Mouse (Mus musculus) forebrain, embryonic 11.5 days (tissue): ENCODE data around the gene Bach2. TPM values are rescaled to one million over a fixed set of nuclear protein-coding genes. Genes with fewer than 3 reads are reported as not detected.

Source experiments
- ATAC-seq: fragments of 200-750 bp; cut with Nextera tagmentation; replicated peaks from 2 replicates; pipeline ENCODE4 v1.8.0; 2017; ENCODE audit warnings: moderate TSS enrichment; ENCODE audit not compliant: low FRiP score
- DNase-seq: peaks from one replicate; pipeline ENCODE4 v3.0.0-alpha.2; 2017; ENCODE audit warnings: low spot score
- H3K27ac ChIP-seq: fragments of 300-500 bp; sonication (generic); 2 replicates; pipeline ENCODE4 v1.5.1; 2014; ENCODE audit warnings: low read depth, low read length
- H3K27me3 ChIP-seq: fragments of 300-500 bp; sonication (generic); 2 replicates; pipeline ENCODE4 v1.6.1; 2014; ENCODE audit warnings: mild to moderate bottlenecking, low read length, mixed read lengths; ENCODE audit not compliant: control insufficient read depth, insufficient read depth
- H3K36me3 ChIP-seq: fragments of 300-500 bp; sonication (generic); 2 replicates; pipeline ENCODE4 v1.6.1; 2014; ENCODE audit warnings: mild to moderate bottlenecking, low read length, moderate library complexity, mixed read lengths; ENCODE audit not compliant: control insufficient read depth, insufficient read depth
- H3K4me1 ChIP-seq: fragments of 300-500 bp; sonication (generic); replicated peaks from 2 replicates; pipeline ENCODE4 v1.6.1; 2014; ENCODE audit warnings: low read length, mixed read lengths; ENCODE audit not compliant: control insufficient read depth, insufficient read depth
- H3K4me2 ChIP-seq: fragments of 300-500 bp; sonication (generic); 2 replicates; pipeline ENCODE4 v1.6.1; 2014; ENCODE audit warnings: low read depth, mild to moderate bottlenecking, low read length, moderate library complexity, mixed read lengths; ENCODE audit not compliant: severe bottlenecking
- H3K4me3 ChIP-seq: fragments of 300-500 bp; sonication (generic); 2 replicates; pipeline ENCODE4 v1.5.1; 2014; ENCODE audit warnings: low read depth, low read length
- H3K9ac ChIP-seq: fragments of 300-500 bp; sonication (generic); 2 replicates; pipeline ENCODE4 v1.6.1; 2014; ENCODE audit warnings: low read length
- H3K9me3 ChIP-seq: fragments of 300-500 bp; sonication (generic); 2 replicates; pipeline ENCODE4 v1.6.1; 2016; ENCODE audit warnings: low read length, mixed read lengths; ENCODE audit not compliant: control insufficient read depth
- WGBS: fragments of 180-500 bp; shearing (Covaris S2); extraction: QIAGEN DNeasy Blood & Tissue Kit; methylation state at CpG from one replicate; pipeline ENCODE4 v1.1.7; 2014; 5-methylcytosine and 5-hydroxymethylcytosine counted together
- polyA plus RNA-seq: library from polyadenylated mRNA; unstranded; fragments of >200 nt; fragmentation: Nextera tagmentation; extraction: Ambion mirVana; gene quantifications from 2 replicates; pipeline ENCODE4 v1.2.1, GENCODE M21; 2014

The Bach2 gene
- 16.2 and 17.3 TPM in 2 replicates for polyA plus RNA-seq

- Histone ChIP-seq H3K4me3 (peak within 1 kb of the TSS; percentile 89), H3K4me1 (peaks cover 20% of the 10 kb centered on the region), H3K27me3 (peaks cover 3% of the 10 kb centered on the region; the same call in 1 of the 2 replicates), H3K4me2 (peak within 1 kb of the TSS; percentile 97), H3K27ac (peak within 1 kb of the TSS; percentile 90), H3K9ac (peak within 1 kb of the TSS; percentile 89), H3K9me3 (no peaks in the 10 kb centered on the region), H3K36me3 (no peaks in the 10 kb centered on the region)
- ATAC-seq, result peak; percentile 88
- DNase-seq, result peak; percentile 95
- WGBS, result under 1% methylated on average over 56 of the region's 69 CpGs
Measured at GRCm38 (mm10) chr4:32238366-32238854, at the start of gene Bach2. Bach2 (plus strand) TSS chr4:32238804.

DNA sequence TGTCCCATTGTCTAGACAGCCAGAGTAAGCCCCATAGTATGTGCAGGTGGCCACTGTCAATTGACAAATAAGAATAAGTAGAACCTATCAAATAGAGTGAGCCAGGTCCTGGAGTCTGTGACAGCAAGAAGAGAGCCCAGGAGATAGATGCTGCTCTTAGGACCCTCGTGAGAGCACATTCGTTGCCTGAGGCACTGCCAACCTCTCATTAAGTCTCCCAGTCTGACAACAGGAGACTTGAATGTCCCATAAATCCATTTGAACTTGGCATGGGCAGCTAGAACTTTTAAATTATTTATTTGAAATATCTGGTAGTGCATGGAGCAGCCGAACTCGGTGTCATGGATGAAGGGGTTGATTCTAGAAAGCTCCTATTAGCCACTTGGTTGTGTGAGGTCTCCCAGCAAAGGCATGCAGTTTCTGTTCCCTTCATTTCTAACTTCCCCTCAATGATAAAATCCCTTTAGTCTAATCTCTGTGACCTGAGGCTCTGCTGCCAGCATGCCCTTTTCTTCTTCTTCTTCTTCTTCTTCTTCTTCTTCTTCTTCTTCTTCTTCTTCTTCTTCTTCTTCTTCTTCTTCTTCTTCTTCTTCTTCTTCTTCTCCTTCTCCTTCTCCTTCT, 49.1 kb upstream of the Bach2 start:
- no peak for ATAC-seq
- Histone ChIP-seq H3K27ac (no peak overlapping the region), H3K9ac (no peak overlapping the region), H3K9me3 (no peaks in the 10 kb centered on the region), H3K27me3 (no peaks in the 10 kb centered on the region), H3K4me2 (no peak overlapping the region), H3K4me1 (peaks cover 3% of the 10 kb centered on the region; the same call in 1 of the 2 replicates), H3K36me3 (no peaks in the 10 kb centered on the region), H3K4me3 (no peak overlapping the region)
- 74% methylated on average over 4 of the region's 4 CpGs for WGBS
- DNase-seq, result no peak

GRCm38 (mm10) chr4:32190506-32190905, 48.1 kb upstream of the Bach2 start:
- H3K4me3 ChIP-seq, result no peak overlapping the region
- DNase-seq (no peak), ATAC-seq (no peak)
- H3K9ac ChIP-seq, result no peak overlapping the region
- H3K4me2 ChIP-seq, result no peak overlapping the region
- H3K36me3 ChIP-seq, result no peaks in the 10 kb centered on the region
- H3K27ac ChIP-seq, result no peak overlapping the region
- peaks cover 3% of the 10 kb centered on the region; the same call in 1 of the 2 replicates for H3K4me1 ChIP-seq
- no peaks in the 10 kb centered on the region for H3K27me3 ChIP-seq
- no peaks in the 10 kb centered on the region for H3K9me3 ChIP-seq
- WGBS, result 83% methylated on average over 8 of the region's 8 CpGs

GRCm38 (mm10) chr4:32195945-32196921, 42.4 kb upstream of the Bach2 start:
- no peaks in the 10 kb centered on the region for H3K36me3 ChIP-seq
- peaks cover 3% of the 10 kb centered on the region; the same call in 1 of the 2 replicates for H3K4me1 ChIP-seq
- H3K27me3 ChIP-seq, result no peaks in the 10 kb centered on the region
- WGBS, result 29% methylated on average over 9 of the region's 9 CpGs
- H3K9ac ChIP-seq, result no peak overlapping the region
- H3K9me3 ChIP-seq, result no peaks in the 10 kb centered on the region
- H3K27ac ChIP-seq, result no peak overlapping the region
- DNase-seq (peak; percentile 61), ATAC-seq (peak; percentile 53; the same call in 1 of the 2 replicates)
- no peak overlapping the region for H3K4me2 ChIP-seq
- H3K4me3 ChIP-seq, result no peak overlapping the region

DNA sequence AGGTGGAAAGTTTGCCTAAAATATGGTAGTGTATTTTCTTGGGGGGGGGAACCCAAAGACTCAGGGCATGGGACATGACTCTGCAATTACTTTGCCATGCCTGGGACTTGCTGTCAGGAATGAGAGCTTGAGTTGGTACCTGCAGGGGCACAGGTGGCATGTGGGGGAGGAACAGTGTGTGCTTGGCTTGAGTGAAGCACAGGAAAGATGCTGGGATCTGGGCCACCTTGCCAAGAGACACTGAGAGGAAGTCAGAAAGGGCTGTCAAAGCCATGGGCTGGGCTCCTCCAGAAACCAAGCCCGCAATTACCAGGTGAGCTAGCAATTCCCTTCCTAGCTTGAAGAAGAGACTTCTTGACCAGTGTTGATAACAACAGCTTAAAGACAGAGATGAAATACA, 40.6 kb upstream of the Bach2 start:
- Histone ChIP-seq H3K9ac (no peak overlapping the region), H3K4me2 (no peak overlapping the region), H3K27ac (no peak overlapping the region), H3K4me1 (peaks cover 3% of the 10 kb centered on the region; the same call in 1 of the 2 replicates), H3K27me3 (no peaks in the 10 kb centered on the region), H3K4me3 (no peak overlapping the region), H3K9me3 (no peaks in the 10 kb centered on the region), H3K36me3 (no peaks in the 10 kb centered on the region)
- DNase-seq, result no peak
- no peak for ATAC-seq
- WGBS, result 96% methylated on average over 1 of the region's 1 CpGs

GRCm38 (mm10) chr4:32198589-32198988, 40.0 kb upstream of the Bach2 start:
- WGBS, result 89% methylated on average over 7 of the region's 7 CpGs
- no peak overlapping the region for H3K9ac ChIP-seq

DNA sequence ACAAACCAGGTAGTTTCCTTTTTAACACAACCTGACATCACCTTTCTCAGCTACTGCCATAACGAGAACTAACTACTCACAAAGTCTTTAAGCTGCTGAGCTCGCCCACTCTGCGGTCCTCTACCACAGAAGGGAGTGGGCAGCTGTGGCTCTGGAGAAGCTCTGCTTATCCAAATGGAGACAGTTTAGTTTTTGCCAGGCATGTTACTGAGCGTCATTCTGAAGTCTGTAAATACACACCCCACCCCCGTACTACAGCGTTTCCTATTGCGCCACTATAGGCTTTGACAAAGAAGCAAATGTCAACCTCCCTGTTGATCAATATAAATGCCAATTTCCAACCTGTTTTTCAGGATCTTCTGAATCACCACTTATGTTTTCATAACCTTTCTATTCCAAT, 39.4 kb upstream of the Bach2 start:
- Histone ChIP-seq H3K27me3 (no peaks in the 10 kb centered on the region), H3K27ac (no peak overlapping the region), H3K9me3 (no peaks in the 10 kb centered on the region), H3K4me3 (no peak overlapping the region), H3K36me3 (no peaks in the 10 kb centered on the region), H3K4me1 (peaks cover 3% of the 10 kb centered on the region; the same call in 1 of the 2 replicates), H3K4me2 (no peak overlapping the region), H3K9ac (no peak overlapping the region)
- no peak for ATAC-seq
- 89% methylated on average over 7 of the region's 7 CpGs for WGBS
- DNase-seq, result no peak

More at GRCm38 (mm10) chr4:32198589-32198988, 40.0 kb upstream of the Bach2 start:
- peaks cover 3% of the 10 kb centered on the region; the same call in 1 of the 2 replicates for H3K4me1 ChIP-seq
- H3K27me3 ChIP-seq, result no peaks in the 10 kb centered on the region
- no peak overlapping the region for H3K4me3 ChIP-seq
- ATAC-seq (no peak), DNase-seq (no peak)
- no peaks in the 10 kb centered on the region for H3K9me3 ChIP-seq
- no peak overlapping the region for H3K4me2 ChIP-seq
- H3K27ac ChIP-seq, result no peak overlapping the region
- no peaks in the 10 kb centered on the region for H3K36me3 ChIP-seq

GRCm38 (mm10) chr4:32201114-32201513, 37.5 kb upstream of the Bach2 start:
- Histone ChIP-seq H3K36me3 (no peaks in the 10 kb centered on the region), H3K9me3 (no peaks in the 10 kb centered on the region), H3K4me2 (no peak overlapping the region), H3K27ac (no peak overlapping the region), H3K9ac (no peak overlapping the region), H3K4me3 (no peak overlapping the region), H3K27me3 (no peaks in the 10 kb centered on the region), H3K4me1 (peaks cover 3% of the 10 kb centered on the region; the same call in 1 of the 2 replicates)
- 74% methylated on average over 8 of the region's 8 CpGs for WGBS
- no peak for DNase-seq
- no peak for ATAC-seq
